Mouse (Mus musculus) adrenal gland (tissue): ENCODE results near the gene Xrcc5.

Experiments used
- intact Hi-C: fragments of 180-260 bp; cut with DNase I; formaldehyde crosslinking; loops from one replicate; pipeline ENCODE4 v1.15.1; 2025
- long read RNA-seq, 2 experiments: library from polyadenylated mRNA; unstranded; transcript quantifications; one replicate each; pipeline ENCODE4 v2.0.0; 2020; ENCODE audit warnings: borderline replicate concordance in 1 of 2; ENCODE audit not compliant: insufficient replicate concordance in 1 of 2

The Xrcc5 gene
- long read RNA-seq, experiment 1, transcript Xrcc5-201 (21 exons, 2,555 nt): major isoform, 5 of 11 reads
- long read RNA-seq, experiment 1, partial matches to known transcripts: 5 of 11 reads
- long read RNA-seq, experiment 1, other reads (novel, unspliced or antisense): 1 of 11 reads
- long read RNA-seq, experiment 2, transcript Xrcc5-201 (21 exons, 2,555 nt): major isoform, 5 of 10 reads
- long read RNA-seq, experiment 2, partial matches to known transcripts: 3 of 10 reads
- long read RNA-seq, experiment 2, other reads (novel, unspliced or antisense): 2 of 10 reads

GRCm38 (mm10) chr1:72307317-72307798 is at the start of gene Xrcc5:
Xrcc5 (plus strand) TSS chr1:72307421.
- intact Hi-C loops: no loop called here

GRCm38 (mm10) chr1:72263099-72263498 is 44.1 kb upstream of the Xrcc5 start:
- intact Hi-C loops: no loop called here

- intact Hi-C loops: no loop called here
These were observed 29.1 kb upstream of the Xrcc5 start for GRCm38 (mm10) chr1:72278085-72278484.

- intact Hi-C loops: no loop called here
These were observed 24.6 kb upstream of the Xrcc5 start for GRCm38 (mm10) chr1:72282604-72283003.

GRCm38 (mm10) chr1:72283992-72284485 is 23.2 kb upstream of the Xrcc5 start, which contains the start of the genes Pecr and Tmem169:
Pecr (minus strand) TSS chr1:72284314.
Tmem169 (plus strand) TSS chr1:72284369.
- intact Hi-C loops: no loop called here

- intact Hi-C loops: no loop called here
These were observed 22.7 kb upstream of the Xrcc5 start for GRCm38 (mm10) chr1:72284539-72284938.

- intact Hi-C loops: no loop called here
These were observed 20.3 kb upstream of the Xrcc5 start for GRCm38 (mm10) chr1:72286904-72287303.

GRCm38 (mm10) chr1:72287893-72288292 is 19.3 kb upstream of the Xrcc5 start:
- intact Hi-C loops: no loop called here

- intact Hi-C loops: no loop called here
These were observed 18.6 kb upstream of the Xrcc5 start for GRCm38 (mm10) chr1:72288527-72289150.

GRCm38 (mm10) chr1:72290896-72291295 is 16.3 kb upstream of the Xrcc5 start:
- intact Hi-C loops: no loop called here

GRCm38 (mm10) chr1:72291421-72291820 is 15.8 kb upstream of the Xrcc5 start:
- intact Hi-C loops: no loop called here

GRCm38 (mm10) chr1:72291925-72292324 is 15.3 kb upstream of the Xrcc5 start:
- intact Hi-C loops: no loop called here

- intact Hi-C loops: no loop called here
These were observed 13.2 kb upstream of the Xrcc5 start for GRCm38 (mm10) chr1:72293869-72294663.

GRCm38 (mm10) chr1:72295746-72296145 is 11.5 kb upstream of the Xrcc5 start:
- intact Hi-C loops: no loop called here

- intact Hi-C loops: no loop called here
These were observed 5.4 kb upstream of the Xrcc5 start for GRCm38 (mm10) chr1:72301845-72302244.

GRCm38 (mm10) chr1:72306241-72306640 is 980 bp upstream of the Xrcc5 start:
- intact Hi-C loops: no loop called here

GRCm38 (mm10) chr1:72306679-72307181 is 491 bp upstream of the Xrcc5 start:
- intact Hi-C loops: no loop called here

- intact Hi-C loops: no loop called here
These were observed 1.7 kb downstream of the Xrcc5 start for GRCm38 (mm10) chr1:72308919-72309318.

- intact Hi-C loops: loop anchor here (5.0 to 10.0 kb wide), 4 partner anchors 255 to 542 kb away; partner anchors contain the start of gene Rpl37a
These were observed 2.7 kb downstream of the Xrcc5 start for GRCm38 (mm10) chr1:72309744-72310424.

- intact Hi-C loops: loop anchor here (5.0 to 10.0 kb wide), 4 partner anchors 252 to 539 kb away; partner anchors contain the start of gene Rpl37a
These were observed 5.6 kb downstream of the Xrcc5 start for GRCm38 (mm10) chr1:72312701-72313398.
